Mouse (Mus musculus): ENCODE measurements around the gene Lrrc37a. TPM values are rescaled to one million over a fixed set of nuclear protein-coding genes. Genes with fewer than 3 reads are reported as not detected.

Lrrc37a gene
- polyA plus RNA-seq, 1 experiment from 2014 or later = not detected

DNA sequence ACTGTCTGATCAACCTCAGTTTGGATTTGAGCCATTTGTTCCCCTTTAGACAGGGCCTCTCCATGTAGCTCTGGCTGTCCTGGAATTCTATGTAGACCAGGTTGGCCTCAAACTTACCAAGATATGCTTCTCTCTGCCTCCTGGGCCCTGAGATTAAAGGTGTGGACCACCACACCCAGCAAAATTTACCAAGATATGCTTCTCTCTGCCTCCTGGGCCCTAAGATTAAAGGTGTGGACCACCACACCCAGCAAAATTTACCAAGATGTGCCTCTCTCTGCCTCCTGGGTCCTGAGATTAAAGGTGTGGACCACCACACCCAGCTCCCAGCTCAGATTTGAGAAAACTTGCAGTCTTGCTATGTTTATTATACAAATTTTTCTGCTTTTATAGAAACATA, 99.8 kb downstream of the Lrrc37a start:
- no peak overlapping the region for H3K27ac ChIP-seq (ENCODE audit: low read length)
- no peaks in the 10 kb centered on the region; the same call in 1 of the 2 replicates for H3K36me3 ChIP-seq (ENCODE audit: control insufficient read depth, insufficient read depth, low read length)
- no peaks in the 10 kb centered on the region for H3K9me3 ChIP-seq (replicated peaks; ENCODE audit: control insufficient read depth, low read length)
- no peak overlapping the region for H3K4me3 ChIP-seq (replicated peaks; ENCODE audit: low read length)
- H3K4me2 ChIP-seq (ENCODE audit: low read depth, low read length) = no peak overlapping the region
- H3K4me1 ChIP-seq (ENCODE audit: control insufficient read depth, insufficient read depth, low read length) = peaks cover 5% of the 10 kb centered on the region; the same call in 1 of the 2 replicates
- H3K27me3 ChIP-seq (ENCODE audit: control insufficient read depth, insufficient read depth, low read length) = no peaks in the 10 kb centered on the region
- ATAC-seq (ENCODE audit: insufficient read depth, low FRiP score) = no peak
- H3K9ac ChIP-seq (ENCODE audit: low read length) = no peak overlapping the region

- no peak for ATAC-seq (ENCODE audit: insufficient read depth, low FRiP score)
- no peak overlapping the region for H3K9ac ChIP-seq (ENCODE audit: low read length)
- H3K4me2 ChIP-seq (ENCODE audit: low read depth, low read length) = no peak overlapping the region
- H3K4me1 ChIP-seq (ENCODE audit: control insufficient read depth, insufficient read depth, low read length) = peaks cover 5% of the 10 kb centered on the region; the same call in 1 of the 2 replicates
- 61% methylated on average over 4 of the region's 4 CpGs for WGBS
- H3K27ac ChIP-seq (ENCODE audit: low read length) = no peak overlapping the region
- no peak overlapping the region for H3K4me3 ChIP-seq (replicated peaks; ENCODE audit: low read length)
- no peaks in the 10 kb centered on the region for H3K9me3 ChIP-seq (replicated peaks; ENCODE audit: control insufficient read depth, low read length)
- no peaks in the 10 kb centered on the region for H3K27me3 ChIP-seq (ENCODE audit: control insufficient read depth, insufficient read depth, low read length)
- H3K36me3 ChIP-seq (ENCODE audit: control insufficient read depth, insufficient read depth, low read length) = no peaks in the 10 kb centered on the region; the same call in 1 of the 2 replicates
Observed at GRCm38 (mm10) chr11:103403776-103404175, 100.6 kb downstream of the Lrrc37a start.

- 81% methylated on average over 5 of the region's 5 CpGs for WGBS
- Histone ChIP-seq H3K4me1 (ENCODE audit: control insufficient read depth, insufficient read depth, low read length) (peaks cover 5% of the 10 kb centered on the region; the same call in 1 of the 2 replicates), H3K9ac (ENCODE audit: low read length) (no peak overlapping the region), H3K4me2 (ENCODE audit: low read depth, low read length) (no peak overlapping the region), H3K27ac (ENCODE audit: low read length) (no peak overlapping the region), H3K27me3 (ENCODE audit: control insufficient read depth, insufficient read depth, low read length) (no peaks in the 10 kb centered on the region), H3K4me3 (replicated peaks; ENCODE audit: low read length) (no peak overlapping the region), H3K36me3 (ENCODE audit: control insufficient read depth, insufficient read depth, low read length) (no peaks in the 10 kb centered on the region; the same call in 1 of the 2 replicates), H3K9me3 (replicated peaks; ENCODE audit: control insufficient read depth, low read length) (no peaks in the 10 kb centered on the region)
- no peak for ATAC-seq (ENCODE audit: insufficient read depth, low FRiP score)
Observed at GRCm38 (mm10) chr11:103402738-103403137, 101.7 kb downstream of the Lrrc37a start.

- 60% methylated on average over 2 of the region's 2 CpGs for WGBS
- ATAC-seq (ENCODE audit: insufficient read depth, low FRiP score) = peak; percentile 32; the same call in 1 of the 2 replicates
- Histone ChIP-seq H3K9me3 (replicated peaks; ENCODE audit: control insufficient read depth, low read length) (no peaks in the 10 kb centered on the region), H3K4me1 (ENCODE audit: control insufficient read depth, insufficient read depth, low read length) (peaks cover 3% of the 10 kb centered on the region; the same call in 1 of the 2 replicates), H3K4me3 (replicated peaks; ENCODE audit: low read length) (no peak overlapping the region), H3K36me3 (ENCODE audit: control insufficient read depth, insufficient read depth, low read length) (no peaks in the 10 kb centered on the region; the same call in 1 of the 2 replicates), H3K4me2 (ENCODE audit: low read depth, low read length) (no peak overlapping the region), H3K27ac (ENCODE audit: low read length) (no peak overlapping the region), H3K27me3 (ENCODE audit: control insufficient read depth, insufficient read depth, low read length) (no peaks in the 10 kb centered on the region), H3K9ac (ENCODE audit: low read length) (no peak overlapping the region)
Observed at GRCm38 (mm10) chr11:103402198-103402597, 102.2 kb downstream of the Lrrc37a start.

Other genes starting within 250 kb of the Lrrc37a start
- gene Map3k14, start 237.1 kb downstream of the Lrrc37a start, polyA plus RNA-seq (2015; fragmentation: Nextera tagmentation; extraction: Ambion mirVana) = 4.2 and 4.9 TPM in 2 replicates
- gene Arhgap27, start 140.9 kb downstream of the Lrrc37a start, polyA plus RNA-seq (2015; fragmentation: Nextera tagmentation; extraction: Ambion mirVana) = 19.1 and 22.0 TPM in 2 replicates
- 7.5 and 8.5 TPM in 2 replicates for gene Plekhm1, start 91.9 kb downstream of the Lrrc37a start, polyA plus RNA-seq (2015; fragmentation: Nextera tagmentation; extraction: Ambion mirVana)
- gene Gm884, start 116.5 kb upstream of the Lrrc37a start, polyA plus RNA-seq (2015; fragmentation: Nextera tagmentation; extraction: Ambion mirVana) = not detected in 2 replicates
- gene Lyzl6, start 134.3 kb upstream of the Lrrc37a start, polyA plus RNA-seq (2015; fragmentation: Nextera tagmentation; extraction: Ambion mirVana) = not detected in 2 replicates
- 0.22 TPM in 1 of 2 replicates, not detected in the other for gene Rprml, start 145.0 kb upstream of the Lrrc37a start, polyA plus RNA-seq (2015; fragmentation: Nextera tagmentation; extraction: Ambion mirVana)
- gene Gosr2, start 193.3 kb upstream of the Lrrc37a start, polyA plus RNA-seq (2015; fragmentation: Nextera tagmentation; extraction: Ambion mirVana) = 75.1 and 78.1 TPM in 2 replicates
- gene Wnt9b, start 245.2 kb upstream of the Lrrc37a start, polyA plus RNA-seq (2015; fragmentation: Nextera tagmentation; extraction: Ambion mirVana) = 0.05 and 0.06 TPM in 2 replicates

Data from stomach, embryonic 16.5 days (tissue).